Mouse (Mus musculus) retina, adult 2 months (tissue): ENCODE results near the gene Tspyl2.
A peak's percentile ranks its signal among the peaks of the same experiment; 100 is the strongest.
"Not testable (repeated sequence)": the region's sequence is repeated elsewhere in the genome, so short reads cannot be mapped to it uniquely, and the experiment has no call there.

Experiments used
- DNase-seq: peaks from one replicate; pipeline ENCODE4 v3.0.0-alpha.2; 2012; ENCODE audit warnings: low read depth, low spot score

Gene Tspyl2

DNA sequence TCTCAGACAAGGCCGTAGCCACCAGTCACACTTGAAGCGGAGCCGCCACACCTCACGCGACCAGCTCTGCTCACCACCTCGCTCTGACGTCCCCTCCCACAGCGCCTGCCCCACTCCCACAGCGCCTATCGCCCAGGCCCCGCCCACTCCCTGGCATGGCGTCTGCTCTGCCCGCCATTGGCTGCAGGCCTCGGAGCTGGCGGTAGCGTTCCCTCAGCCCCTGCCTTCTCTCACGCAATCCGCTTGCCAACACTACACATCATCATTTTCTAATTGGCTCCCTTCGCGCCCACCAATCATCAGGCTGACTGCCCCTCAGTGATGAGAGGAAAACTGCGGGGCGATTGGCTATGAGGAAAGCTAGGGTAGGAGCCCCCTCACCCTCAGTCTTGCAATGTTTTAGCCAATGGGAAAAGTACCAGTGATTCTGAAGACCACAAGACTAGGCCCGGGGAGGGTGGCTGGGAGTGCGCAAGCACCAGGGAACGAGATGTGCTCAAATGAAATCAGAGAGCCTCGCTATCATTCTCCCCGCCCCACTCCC, at the start of gene Tspyl2:
Gene Tspyl2 (minus strand): TSS at position 68 of the 544 bp plus-strand sequence.
- DNase-seq = peak; percentile 72

DNA sequence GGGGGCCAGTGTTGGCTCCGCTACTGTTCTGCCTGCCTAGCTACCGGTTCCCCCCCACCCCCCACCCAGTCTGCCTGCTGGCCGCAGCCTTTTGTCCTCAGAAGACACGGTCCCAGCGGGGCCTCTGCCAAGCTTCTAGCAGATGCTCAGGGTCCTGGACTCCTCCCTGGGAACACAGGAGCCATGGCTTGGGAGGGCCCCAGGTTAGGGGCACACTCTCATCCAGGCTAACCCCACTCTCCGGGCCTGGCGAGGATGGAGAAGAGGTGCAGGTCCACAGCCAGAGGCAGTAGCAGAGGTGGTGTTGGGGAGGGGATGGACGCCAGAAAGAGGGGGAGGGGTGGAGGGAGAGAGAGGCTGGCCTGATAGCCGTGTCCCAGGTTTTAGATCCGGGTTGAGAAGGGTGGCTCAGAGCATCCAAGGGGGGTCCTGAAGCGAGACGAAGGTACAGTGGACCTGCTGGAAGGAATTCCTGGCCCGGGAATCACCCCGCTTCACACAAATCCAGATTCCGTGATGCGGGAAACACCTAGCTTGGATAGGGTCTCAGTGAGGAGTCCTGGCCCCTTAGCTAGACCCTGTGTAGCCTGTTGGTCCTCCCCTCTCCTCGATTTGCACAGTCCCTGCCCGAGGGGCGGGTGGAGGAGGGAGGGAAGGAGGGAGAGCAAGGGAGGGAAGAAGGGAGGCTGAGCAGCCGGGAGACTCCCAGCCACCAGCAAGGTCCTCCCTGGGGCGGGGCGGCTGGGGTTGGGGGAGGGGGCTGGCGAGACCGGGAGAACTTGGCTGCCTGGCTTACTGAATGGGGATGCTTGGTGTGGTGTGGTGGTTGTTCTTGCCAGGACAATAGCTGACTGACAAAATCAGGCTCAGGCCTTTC, 26.4 kb upstream of the Tspyl2 start, which contains the start of gene Gpr173:
Gene Gpr173 (minus strand): TSS at position 308 of the 877 bp plus-strand sequence.
- no peak for DNase-seq

DNA sequence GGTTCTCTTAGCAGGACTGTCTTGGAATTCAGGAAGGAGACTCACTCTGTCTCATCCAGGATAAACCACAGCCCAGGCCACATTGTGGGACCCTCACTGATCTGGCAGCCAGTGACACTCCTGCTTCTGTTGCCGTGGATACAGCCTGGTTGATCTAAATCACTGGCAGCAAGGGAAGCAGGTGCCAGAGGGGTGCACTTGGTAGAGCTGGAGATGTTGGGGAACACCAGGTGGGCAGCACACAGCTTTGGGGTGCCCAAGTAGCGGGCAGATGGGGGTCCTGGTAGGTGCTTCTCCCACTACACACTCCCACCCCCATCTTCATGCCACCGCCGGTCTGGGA, 25.8 kb upstream of the Tspyl2 start:
- DNase-seq = no peak

DNA sequence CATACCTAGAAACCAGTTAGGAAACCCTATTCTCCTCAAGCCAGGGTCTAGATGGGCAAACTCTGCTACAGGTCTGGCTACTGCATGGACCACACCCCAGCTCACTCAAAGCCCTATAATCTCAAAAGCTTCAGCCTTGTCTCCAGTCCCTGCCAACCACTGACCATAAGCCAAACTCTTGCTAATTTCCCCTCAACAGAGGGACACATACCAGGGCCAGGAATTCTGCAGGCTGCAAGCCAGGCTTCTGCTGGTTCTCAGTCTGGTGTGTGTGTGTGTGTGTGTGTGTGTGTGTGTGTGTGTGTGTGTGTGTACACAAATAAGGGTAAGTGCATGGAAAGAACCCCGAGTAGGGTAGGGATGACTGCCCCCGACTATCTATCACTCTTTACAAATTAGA, 24.2 kb upstream of the Tspyl2 start:
- DNase-seq = no peak

DNA sequence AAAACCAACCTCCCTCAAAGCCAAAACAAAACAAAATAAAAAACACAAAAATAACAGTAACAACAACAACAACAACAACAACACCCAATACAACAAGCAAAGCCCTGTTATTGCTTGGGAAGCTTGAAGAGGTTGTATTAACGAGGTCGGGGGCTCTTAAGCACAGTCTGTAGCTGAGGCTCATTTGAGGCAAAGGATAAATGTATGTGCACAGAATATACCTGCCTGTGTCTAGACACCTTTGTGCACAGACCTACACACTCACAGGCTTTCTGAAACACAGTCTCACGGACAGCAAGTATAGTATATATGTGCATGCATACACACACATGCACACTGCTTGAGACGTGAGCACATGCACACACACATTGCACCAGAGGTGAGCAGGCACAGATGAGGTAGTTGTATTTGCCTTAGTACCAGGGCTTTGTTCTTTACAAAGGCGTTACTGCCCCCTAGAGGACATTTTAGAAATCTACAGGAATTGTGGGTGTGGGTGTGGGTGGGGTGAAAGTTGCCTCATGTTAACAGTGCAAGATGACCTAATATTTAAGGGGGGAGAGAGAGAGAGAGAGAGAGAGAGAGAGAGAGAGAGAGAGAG, 10.4 kb upstream of the Tspyl2 start:
- peak; percentile 51 for DNase-seq

DNA sequence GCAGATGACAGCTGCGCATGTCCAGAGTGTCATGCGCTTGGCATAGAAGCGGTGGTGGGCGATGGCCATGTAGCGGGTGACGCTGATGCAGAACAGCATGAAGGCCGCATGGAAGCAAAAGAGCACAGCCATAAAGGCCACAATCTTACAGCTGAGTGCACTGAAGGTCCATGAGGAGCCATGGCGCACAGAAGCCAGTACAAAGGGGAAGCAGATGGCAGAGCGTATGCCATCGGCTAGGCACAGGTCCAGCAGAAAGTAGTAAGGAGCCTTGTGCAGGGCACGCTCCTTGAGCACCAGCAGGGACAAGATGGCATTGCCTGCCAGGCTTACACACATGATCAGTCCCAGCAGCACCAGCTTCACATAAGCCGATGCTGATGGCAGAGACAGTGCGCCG, 4.8 kb upstream of the Tspyl2 start:
- DNase-seq = no peak

DNA sequence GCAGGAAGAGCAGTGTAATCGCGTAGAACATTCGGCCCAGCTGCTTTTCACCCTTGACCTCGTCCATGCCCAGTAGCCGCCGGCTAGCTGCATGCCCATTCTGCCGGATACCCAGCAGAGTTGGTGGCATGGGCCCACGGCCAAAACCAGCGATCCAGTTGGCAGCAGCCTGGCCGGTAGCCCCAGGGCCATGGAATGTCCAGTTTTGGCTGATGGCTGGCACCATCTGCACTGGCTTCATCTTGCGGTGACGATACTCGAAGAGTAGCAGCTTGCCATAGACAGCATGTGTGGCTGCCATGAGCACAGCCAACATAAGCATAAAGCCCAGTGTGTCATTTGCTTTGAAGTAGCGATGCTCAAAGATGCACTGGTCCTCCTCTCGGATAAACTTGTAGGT, 4.4 kb upstream of the Tspyl2 start:
- DNase-seq = no peak

DNA sequence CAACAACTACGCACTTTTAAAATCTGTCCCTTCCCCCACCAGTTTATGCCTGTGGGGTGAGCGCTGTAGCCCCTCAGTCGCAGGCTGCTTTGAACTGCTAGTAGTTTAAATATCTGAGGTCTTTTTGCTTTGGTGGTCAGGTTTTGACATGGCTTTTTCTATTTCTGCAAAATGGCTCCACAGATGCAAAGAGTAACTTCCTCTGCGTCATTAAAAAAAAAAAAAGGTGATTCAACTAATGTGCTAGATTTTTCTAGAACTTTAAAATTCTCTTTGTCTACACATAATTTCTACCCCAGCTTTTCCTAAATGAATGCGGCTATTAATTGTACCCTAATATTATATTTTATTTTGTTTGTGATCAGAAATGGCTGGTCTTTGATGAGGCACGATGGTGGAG, 678 bp upstream of the Tspyl2 start:
- no peak for DNase-seq

DNA sequence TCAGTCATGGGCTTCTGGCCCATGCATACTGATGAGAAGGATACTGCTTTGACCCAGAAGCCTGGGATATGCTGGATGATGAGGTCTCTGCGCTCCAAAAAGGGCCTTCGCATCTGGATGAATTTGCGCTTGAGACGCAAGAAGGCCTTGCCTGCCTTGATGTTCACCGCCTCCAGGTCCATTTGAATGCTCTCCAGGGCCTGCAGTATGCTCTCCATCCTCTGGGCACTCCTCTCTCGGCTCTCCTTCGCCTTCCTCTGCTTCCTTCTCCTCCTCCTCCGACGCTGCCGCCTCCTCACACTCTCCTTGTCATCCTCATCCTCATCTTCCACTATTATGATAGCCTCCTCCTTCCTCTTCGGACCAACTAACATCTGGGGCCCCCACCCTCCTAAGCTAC, 729 bp downstream of the Tspyl2 start:
- no peak for DNase-seq

DNA sequence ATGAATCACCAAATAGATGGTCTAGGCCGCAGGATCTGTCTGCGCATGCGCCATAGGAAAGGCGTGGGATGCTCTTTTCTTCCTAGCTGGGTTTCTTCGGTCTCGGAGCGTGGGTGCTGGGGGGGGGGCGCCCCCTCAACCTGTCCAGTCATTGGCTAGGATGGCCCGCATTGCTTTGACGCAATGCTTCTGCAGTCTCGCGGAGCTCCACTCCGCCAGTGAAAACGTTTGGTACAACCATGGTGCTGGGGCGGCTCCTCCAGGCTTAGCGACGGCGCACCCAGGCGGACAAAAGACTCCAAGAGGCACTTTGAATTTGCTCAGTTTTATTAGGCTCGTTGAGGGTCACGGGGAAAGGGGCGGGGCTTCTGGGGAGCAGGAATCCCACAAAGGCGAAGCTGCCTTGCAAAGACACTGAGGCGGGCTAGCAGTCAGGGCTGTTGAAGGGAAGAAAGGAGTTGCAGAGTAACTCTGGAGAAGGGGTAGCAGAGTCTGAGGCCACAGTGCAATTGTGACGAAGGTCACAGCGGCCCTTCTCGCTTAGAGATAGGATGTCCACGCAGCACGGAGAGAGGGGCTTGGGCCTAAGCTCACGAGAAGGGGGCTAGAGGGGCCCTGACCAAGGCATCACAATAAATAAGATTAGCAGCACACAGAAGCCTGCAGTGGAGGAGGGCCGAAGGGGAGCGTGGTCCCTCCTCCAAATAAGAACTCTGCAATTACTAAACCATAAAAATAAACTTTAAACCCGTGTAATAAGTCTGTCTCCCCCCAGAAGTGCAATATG, 5.5 kb downstream of the Tspyl2 start:
- DNase-seq = peak; percentile 50

DNA sequence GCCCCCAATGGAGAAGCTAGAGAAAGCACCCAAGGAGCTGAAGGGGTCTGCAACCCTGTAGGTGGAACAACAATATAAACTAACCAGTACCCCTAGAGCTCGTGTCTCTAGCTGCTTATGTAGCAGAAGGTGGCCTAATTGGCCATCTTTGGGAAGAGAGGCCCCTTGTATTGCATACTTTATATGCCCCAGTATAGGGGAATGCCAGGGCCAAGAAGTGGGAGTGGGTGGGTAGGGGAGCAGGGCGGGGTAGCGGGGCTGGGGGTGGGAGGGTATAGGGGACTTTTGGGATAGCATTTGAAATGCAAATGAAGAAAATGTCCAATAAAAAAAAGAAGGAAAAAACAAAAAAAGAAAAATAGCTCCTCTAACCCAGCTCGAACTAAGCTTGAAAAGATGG, 6.1 kb downstream of the Tspyl2 start:
- not testable (repeated sequence) for DNase-seq

DNA sequence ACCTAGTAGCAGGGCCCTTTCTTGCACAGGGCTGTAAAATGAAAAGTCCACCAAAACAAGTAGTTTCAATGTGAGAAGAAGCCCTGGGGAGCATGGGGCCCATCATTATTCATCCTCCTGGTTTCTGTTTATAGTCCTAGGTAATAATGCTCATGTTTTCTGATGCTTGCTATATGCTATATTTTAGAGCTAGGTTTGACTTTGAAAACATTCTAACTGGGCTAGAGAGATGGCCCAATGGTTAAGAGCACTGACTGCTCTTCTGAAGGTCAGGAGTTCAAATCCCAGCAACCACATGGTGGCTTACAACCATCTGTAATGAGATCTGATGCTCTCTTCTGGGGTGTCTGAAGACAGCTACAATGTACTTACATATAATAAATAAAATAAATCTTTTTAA, 12.8 kb downstream of the Tspyl2 start:
- DNase-seq = not testable (repeated sequence)

DNA sequence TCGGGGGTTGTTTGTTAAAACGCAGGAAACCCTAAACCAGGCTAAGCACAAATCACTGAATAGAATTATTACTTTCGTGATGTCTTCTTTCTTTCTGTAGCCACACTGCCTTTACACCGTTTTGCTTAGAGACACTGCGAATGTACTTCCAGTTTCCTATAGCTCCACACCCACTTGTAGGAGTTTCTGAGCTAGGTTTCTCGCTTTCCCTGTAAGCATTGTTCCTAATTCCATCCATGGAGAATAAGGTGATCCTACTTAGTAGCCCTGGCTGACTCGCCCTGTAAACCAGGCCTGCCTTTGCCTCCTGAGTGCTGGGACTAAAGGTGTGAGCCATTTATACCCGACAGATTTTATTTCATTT, 14.6 kb downstream of the Tspyl2 start:
- DNase-seq = no peak

DNA sequence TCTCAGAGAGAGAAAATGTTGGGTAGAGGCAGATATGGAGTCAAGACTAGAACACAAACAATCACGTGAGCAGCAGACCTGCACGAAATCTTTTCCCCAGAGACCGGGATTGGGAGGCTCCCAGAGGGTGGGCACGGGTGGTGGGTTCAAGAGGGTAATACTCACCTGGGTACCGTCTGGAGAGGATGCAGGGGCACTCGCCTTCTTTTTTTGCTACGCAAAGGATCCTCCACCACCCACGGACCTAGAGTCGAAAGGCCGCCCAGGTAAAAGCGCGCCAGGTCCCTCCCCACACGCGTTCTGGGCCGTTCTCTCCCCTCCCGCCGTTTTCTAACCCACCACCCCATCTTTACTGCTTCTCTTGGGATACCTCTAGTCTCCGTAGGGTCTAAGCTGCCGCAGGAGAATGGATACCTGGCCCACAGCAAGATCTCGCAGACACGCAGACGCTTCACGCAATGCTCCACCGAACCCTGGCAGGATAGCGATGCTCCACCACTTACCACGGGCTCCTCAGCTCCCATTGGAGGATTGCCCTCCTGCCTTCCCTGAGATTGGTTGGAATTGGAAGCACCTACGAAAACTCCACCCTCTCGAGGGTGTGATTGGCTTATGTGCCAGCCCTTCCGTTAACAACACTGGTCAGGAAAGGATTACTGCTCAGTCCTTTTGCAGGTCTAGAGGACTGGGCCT, 15.1 kb downstream of the Tspyl2 start, which contains the start of gene Kantr:
Gene Kantr (minus strand): TSS at position 500 of the 693 bp plus-strand sequence.
- peak; percentile 70 for DNase-seq

DNA sequence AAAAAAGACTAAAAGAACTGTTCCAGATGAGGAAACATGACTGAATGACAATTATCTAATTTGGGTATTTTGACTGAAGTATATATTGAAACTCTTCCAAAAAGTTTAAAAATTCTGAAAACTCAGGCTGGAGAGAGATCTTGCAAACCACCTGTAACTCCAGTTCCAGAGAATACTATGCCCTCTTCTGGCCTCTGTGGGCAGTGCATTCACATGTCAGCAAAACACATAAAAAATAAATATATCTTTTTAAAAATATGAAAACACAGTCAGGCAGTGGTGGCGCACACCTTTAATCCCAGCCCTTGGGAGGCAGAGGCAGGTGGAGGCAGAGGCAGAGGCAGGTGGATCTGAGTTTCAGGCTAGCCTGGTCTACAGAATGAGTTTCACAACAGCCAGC, 18.6 kb downstream of the Tspyl2 start:
- no peak for DNase-seq

DNA sequence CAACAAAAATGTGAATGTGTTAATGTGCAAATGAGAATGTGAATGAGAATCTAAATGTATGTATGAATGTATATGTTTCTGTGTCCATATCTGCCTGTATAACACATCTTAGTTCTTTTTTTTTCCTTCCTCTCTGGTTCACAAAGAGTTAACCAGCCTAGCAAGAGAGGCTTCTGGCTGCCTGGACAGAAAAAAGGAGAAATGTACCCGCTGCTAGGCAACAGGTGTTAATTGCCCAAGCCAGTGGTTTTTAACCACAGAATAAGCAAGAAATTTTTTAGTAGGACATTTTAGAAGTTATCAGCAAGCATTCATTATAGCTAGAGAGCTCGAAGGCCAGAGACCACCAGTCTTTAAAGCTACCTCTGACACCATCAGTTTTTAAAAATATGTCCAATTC, 19.4 kb downstream of the Tspyl2 start:
- no peak for DNase-seq

DNA sequence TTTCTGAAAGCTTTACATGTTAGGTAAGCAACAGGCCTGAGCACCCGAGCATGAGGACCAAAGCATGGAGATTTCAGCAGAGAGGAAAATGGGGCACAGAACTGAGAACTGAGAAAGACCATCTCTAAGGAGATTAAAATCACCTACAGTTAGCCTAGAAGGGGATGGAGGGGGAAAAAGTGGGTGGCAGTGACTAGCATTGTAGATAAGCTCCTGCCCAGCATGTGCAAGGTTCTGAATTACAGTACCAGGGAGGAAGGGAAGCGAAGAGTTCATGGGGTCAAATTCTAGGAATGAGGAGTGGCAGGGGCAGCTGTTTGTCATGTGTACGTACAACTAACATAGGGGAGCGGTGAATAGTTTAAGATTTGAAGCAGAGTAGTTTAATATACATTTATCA, 21.7 kb downstream of the Tspyl2 start:
- no peak for DNase-seq

DNA sequence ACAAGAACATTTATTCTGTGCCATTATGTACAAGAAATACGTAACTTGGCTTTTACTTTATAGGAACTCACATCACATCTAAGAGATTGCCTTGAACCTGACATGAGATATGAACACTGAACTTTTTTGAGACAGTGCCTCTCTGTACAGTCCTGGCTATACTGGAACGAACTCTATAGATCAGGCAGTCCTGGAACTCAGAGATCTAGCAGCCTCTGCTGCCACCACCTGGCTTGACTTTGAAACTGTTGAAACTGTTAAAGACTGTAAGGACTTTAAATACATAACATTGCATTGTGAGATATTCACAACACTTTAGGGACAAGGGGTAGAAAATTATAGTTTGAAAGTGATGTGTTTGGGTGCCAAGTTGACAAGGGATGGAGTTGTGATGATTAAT, 34.3 kb downstream of the Tspyl2 start:
- DNase-seq = peak; percentile 11

DNA sequence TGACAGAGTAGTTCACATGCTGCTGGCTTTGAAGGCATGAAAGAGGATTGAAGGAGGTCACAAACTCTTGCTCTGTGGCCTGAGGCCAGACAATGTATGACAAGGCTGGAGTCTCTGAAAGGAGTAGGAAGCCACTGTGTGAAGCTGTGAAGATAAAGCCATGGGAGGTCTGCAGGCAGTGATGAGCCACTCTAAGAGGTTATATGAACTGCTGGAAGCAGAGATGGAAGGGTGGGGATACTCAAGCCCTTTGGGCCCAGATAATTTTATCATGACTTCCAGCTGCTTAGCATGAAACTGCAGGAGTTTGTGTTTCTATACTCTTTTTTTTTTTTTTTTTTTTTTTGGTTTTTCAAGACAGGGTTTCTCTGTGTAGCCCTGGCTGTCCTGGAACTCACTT, 34.9 kb downstream of the Tspyl2 start:
- DNase-seq = no peak

DNA sequence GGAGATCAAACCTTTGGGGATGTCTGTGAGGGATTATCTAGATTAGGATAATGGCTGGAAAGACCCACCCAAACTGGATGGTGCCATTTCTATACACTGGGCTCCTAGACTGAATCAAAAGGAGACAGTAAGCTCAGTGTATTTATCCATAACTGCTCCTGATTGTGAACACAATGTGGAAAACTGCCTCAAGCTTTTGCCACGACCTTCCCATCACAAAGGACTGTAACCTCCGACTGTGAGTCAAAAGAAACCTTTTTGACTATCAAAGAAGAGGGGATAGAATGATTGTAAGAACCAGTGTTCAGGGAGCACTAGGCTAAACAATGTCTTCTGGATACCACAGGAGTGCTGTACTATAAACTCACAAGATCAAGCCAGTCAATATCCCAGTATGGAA, 36.0 kb downstream of the Tspyl2 start:
- no peak for DNase-seq

DNA sequence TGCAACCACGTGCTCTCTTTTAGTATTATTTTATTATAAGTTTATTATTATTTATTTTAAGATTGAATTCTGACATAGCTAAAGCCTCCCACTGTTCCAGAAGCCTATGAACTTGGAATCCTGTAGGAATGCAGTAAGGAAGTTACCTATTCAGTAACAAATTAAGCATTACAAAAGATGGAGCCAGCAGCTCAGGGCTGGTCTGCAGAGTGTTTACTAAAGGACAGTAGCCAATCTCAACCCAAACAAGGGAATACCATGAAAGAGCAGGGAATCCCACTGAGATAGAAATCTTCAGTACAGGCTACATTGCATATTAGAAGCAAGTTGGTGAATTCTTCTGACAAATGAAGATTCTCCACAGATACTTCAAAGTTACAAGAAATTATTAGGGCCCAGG, 55.2 kb downstream of the Tspyl2 start:
- DNase-seq = not testable (repeated sequence)
